Mouse (Mus musculus) kidney, adult 2 months (tissue): Measurements from ENCODE around the gene Sort1.

Source experiments
- CTCF ChIP-seq: fragments of 200-500 bp; conservative IDR thresholded peaks from 2 replicates; pipeline ENCODE4 v1.5.1; 2011; ENCODE audit warnings: low read depth, mild to moderate bottlenecking, control low read depth, low read length, moderate library complexity, mixed read lengths; ENCODE audit not compliant: insufficient read depth, insufficient read length
- POLR2A ChIP-seq: fragments of 200-500 bp; IDR thresholded peaks from one replicate; pipeline ENCODE4 v1.6.1; 2011; ENCODE audit warnings: low read depth, low read length, control low read depth

- TF ChIP-seq POLR2A (no peak), CTCF (no peak)
Measured at GRCm38 (mm10) chr3:108300455-108301030, 16.7 kb downstream of the Sort1 start.
